Mouse (Mus musculus) large intestine, adult 2 months (tissue): Measurements from ENCODE around the gene Ilf3. TPM values are rescaled to one million over a fixed set of nuclear protein-coding genes. Genes with fewer than 3 reads are reported as not detected.
"Not testable (repeated sequence)": the region's sequence is repeated elsewhere in the genome, so short reads cannot be mapped to it uniquely, and the experiment has no call there.

Experiments used
- DNase-seq: peaks from one replicate; pipeline ENCODE4 v3.0.0-alpha.2; 2012; ENCODE audit warnings: low read depth, low spot score
- WGBS: fragments of 180-500 bp; shearing (Covaris S2); methylation state at CpG from one replicate; pipeline ENCODE4 v1.1.7; 2018; 5-methylcytosine and 5-hydroxymethylcytosine counted together
- polyA plus RNA-seq: library from polyadenylated mRNA; depleted of rRNA; stranded (reverse); fragments of >200 nt; gene quantifications from 2 replicates; pipeline ENCODE4 v1.2.3, GENCODE M21; 2012; rRNA removed

Ilf3 gene
- 31.1 and 33.9 TPM in 2 replicates for polyA plus RNA-seq

DNA sequence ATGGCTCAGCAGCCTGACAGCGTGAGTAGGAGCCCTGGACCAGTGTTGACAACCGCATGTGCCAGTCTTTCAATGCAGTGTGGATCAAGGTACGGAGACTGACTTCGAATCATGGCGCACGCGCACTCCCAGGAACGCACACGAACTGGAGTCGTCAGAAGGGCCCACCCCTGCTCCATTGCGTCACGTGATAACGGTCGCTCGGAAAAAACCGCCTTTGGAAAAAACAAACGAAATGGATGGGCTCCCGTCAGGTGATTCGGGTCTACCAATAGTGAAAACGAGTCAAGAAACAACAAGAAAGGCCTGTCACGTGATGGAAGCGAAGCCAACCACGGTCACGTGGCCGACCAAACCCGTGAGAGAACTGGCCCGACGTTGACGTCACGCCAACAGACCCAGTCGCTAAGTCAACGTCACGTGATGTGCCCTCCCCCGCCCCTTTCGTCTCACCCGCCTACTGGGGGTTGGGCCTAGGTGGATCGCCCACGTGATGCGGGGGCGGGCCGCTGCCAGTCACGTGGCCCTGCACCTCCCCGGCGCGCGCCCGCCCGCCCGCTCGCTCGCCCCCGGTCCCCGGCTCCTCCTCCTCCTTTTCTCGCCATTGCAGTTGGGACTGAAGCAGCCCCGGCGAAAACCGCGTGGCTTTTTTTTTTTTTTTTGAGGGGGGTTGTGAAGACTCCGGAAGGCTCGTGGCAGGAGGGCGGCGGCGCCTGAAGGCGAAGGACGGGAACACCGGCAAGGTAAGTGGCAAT lies at the start of gene Ilf3:
Ilf3 (plus strand) TSS at position 515 of the 755 bp plus-strand sequence.
- WGBS: under 1% methylated on average over 66 of the region's 66 CpGs
- peak; percentile 100 for DNase-seq

DNA sequence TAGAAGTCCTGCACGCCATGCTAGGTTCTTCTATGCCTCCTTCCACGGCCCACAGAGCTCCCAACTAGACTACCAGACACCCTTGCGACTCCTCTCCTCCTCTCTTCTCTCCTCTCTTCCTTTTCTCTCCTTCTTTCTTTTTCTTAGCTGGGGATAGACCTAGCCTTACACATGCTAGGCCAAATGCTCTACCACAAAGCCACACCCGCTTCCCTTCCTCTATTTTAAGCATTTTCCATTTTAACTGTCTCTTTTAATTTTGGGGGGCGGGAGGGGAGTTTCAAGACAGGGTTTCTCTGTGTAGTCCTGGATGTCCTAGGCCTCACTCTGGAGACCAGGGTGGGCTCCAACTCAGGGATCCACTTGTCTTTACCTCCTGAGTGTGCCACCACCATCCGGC lies 48.9 kb upstream of the Ilf3 start:
- DNase-seq: no peak
- whole genome bisulfite sequencing: 89% methylated on average over 6 of the region's 6 CpGs

DNA sequence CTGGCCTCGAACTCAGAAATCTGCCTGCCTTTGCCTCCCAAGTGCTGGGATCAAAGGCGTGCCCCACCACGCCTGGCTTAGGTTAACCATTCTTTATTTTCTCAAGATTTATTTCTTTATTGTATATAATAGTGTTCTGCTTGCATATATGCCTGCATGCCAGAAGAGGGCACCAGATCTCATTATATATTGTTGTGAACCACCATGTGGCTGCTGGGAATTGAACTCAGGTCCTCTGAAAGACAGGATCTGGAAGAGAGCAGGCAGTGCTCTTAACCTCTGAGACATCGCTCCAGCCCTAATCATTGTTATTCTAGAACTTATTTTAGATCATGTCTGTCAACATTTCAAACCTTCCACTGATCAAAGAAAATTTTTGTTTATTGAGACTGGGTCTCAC lies 48.2 kb upstream of the Ilf3 start:
- 77% methylated on average over 4 of the region's 4 CpGs for WGBS

DNA sequence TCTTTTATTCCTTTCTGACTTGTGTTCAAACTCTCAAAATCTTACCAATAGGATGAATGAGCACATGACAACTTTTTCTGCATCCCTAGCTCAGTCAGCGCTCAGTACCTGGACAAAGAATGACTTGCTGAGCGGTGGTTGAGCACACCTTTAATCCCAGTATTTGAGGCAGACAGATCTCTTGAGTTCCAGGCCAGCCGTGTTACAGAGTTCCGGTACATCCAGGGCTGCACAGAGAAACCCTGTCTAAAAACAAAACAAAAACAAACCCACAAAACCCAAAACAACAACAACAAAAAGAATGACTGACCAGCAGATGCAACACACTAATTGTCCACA lies 47.4 kb upstream of the Ilf3 start:
- no peak for DNase-seq
- WGBS: 16% methylated on average over 4 of the region's 4 CpGs

More for the DNA sequence above, 48.2 kb upstream of the Ilf3 start:
- no peak for DNase-seq

DNA sequence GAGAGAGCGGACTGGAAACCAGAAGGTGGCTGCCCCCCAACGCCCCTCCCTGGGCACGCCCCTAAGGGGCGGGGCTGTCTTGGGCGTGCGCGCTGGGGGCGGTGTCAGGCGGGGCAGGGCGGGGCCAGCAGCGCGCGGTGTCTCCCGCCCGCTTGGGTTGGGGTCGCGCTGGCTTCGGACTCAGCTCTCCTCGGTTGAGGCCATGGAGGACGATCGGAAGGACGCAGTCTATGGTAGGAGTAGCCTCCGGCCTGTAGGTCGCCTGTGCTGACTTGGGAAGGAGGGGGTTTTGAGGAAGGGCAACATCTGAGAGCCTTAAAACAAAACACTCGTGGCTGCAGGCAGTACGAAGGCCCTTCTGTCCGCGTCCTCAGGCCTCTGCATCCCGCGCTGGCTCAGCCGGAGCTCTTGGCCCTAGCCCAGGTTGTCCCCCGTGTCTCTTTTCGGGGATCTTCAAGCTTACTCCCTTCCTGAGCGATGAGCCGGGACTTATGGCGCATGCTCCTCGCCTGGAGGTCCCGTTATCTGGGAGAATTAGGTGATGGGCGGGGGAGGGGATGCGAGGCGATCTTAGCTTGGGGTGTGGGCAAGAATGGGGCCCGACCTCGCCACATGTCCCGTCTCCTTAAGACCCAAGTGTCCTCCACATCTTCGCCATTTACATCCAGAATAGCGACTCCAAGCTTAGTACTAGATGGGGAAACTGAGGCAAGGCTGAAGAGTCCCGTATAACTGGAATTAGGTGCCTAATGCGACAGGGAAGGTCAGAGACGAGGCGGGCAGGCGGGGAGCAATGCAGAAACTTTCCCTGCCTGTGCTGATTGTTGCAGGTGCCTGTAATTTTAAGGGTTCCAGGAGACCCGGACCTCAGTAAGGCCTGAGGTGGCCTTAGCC lies 46.8 kb upstream of the Ilf3 start, which contains the start of gene Slc44a2:
Slc44a2 (plus strand) TSS at position 80 of the 894 bp plus-strand sequence.
- WGBS: 5% methylated on average over 52 of the region's 52 CpGs
- no peak for DNase-seq

DNA sequence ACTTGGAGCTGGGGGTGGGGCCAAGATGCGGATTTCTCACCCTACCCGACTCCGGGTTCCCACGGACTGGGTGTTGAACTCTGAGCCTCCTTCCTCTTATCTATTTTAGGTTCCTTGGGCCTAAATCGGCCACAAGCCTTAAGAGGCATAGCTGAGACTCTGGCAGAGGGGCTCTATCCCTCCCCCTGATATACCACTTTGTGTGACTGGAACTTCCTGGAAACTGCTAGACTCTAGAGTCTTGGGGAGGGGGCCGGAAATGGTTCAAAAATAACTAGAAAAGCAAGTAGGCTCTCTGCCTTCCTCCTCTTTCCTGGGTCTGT lies 46.2 kb upstream of the Ilf3 start:
- WGBS: 11% methylated on average over 6 of the region's 6 CpGs
- no peak for DNase-seq

DNA sequence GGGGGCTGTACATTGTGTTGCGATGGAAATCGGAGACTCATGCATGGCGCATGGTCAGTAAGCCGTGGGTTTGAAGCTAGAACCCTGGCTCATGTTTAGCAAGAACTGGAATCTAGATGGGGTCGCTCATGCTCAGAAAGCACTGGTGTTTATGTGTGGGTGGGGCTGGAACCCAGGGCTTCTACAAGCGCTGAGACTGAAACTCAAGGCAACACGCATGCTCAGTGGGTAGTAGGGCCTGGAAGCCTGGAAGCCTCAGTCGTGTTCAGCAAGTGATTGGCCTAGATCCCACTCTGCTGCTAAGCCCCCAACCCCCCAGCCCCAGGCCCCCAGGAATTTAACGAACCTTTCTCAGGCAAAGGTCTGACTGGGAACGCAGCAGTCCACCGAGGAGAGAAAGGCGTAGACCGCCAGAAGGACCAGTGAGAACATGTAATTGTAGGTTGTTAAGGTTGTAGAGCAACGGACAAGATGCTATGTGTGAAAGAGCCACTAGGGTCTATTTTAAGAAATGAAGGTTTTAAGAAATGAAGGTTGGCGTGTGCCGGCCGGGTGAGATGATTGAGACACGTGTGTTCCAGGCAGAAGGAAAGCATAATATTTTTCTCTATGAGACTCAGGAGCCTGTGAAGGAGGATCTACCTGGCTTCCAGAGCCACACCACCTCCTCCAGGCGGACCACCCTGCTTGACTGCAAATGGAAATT lies 45.3 kb upstream of the Ilf3 start:
- 79% methylated on average over 19 of the region's 19 CpGs for WGBS
- DNase-seq: no peak

DNA sequence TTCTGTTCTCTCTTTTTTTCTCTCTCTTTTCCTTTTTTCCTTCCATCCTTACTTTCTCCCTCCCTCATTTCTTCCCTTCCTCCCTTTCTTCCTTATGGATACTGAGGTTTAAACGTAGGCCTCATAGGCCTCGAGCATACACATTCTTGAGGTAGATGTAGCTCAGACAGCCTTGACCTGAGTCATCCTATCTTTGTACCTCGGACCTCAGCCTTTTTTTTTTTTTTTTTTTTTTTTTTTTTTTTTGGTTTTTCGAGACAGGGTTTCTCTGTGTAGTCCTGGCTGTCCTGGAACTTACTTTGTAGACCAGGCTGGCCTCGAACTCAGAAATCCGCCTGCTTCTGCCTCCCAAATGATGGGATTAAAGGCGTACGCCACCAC lies 44.8 kb upstream of the Ilf3 start:
- not testable (repeated sequence) for DNase-seq
- WGBS: 74% methylated on average over 8 of the region's 8 CpGs

DNA sequence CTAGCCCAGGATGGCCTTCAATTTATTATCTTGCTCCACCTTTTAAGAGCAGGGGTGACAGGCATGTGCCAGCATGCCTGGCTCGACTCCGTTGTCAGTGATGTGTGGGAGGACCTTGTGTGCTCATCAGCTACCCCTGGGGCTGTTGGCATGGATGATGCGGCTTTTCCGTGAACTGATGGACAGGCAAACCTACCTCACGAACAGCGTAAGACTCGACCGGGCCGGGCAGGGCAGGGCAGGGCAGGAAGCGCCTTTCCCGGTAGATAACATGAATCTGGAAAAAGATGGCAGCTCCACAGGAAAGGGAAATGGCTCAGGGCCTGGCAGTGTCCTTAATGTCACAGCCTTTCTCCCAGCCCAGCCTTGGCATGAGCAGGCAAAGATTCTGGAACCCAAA lies 43.4 kb upstream of the Ilf3 start:
- no peak for DNase-seq
- WGBS: 91% methylated on average over 11 of the region's 11 CpGs

DNA sequence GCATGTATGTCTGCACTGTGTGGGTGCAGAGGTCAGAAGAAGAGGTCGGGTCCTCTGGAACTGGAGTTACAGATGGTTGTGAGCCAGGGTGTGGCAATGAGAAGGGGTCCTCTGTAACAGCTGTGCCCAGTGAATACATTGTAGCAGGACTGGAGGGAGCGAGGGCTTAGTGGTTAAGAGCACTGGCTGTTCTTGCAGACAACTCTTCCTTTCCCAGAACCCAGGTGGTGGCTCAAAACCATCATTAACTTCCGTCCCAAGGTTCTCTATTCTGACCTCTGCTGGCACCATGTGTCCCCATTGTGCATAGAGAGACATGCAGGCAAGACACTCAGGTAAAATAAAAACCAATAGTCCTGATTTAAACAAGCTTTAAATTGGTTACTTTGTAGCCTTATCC lies 40.1 kb upstream of the Ilf3 start:
- 54% methylated on average over 3 of the region's 3 CpGs for WGBS
- no peak for DNase-seq

DNA sequence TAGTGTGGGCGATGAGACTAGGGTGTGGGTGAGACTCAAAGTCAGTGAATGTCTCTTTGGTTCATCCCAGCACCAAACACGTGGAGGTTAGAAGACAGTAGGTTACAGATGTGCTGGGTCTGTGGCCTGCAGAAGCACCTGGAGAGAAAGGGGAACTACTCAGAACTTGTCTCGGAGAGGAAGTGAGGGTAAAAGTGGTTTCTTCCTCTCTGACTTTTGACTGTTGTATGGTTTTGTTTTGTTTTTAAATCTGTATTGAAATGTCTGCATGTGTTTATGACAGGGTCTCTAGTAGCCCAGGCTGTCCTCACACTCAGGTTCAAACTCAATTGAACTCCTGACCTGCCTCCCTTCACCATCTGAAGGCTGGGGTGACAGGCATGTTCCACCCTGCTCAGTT lies 39.6 kb upstream of the Ilf3 start:
- WGBS: 65% methylated on average over 3 of the region's 3 CpGs
- no peak for DNase-seq

DNA sequence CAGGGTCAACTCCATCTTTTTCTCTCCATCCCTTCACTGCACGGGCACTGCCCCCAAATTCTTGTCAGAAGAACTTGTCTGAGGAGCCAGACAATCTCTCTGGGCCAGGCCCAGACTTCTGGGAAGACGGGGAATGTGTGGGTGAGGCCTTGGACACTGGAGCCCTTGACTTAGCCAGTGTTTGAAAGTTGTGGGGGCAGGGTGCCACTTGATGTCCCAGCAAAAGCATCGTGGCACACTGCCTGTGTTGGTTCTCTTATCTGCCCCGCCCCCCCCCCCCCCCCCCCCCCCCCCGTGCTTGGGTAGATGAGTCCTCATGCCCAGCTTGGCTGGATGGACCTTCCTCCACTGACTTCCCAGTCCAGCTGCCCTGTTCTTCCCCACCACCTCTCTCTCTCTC lies 38.6 kb upstream of the Ilf3 start:
- 36% methylated on average over 4 of the region's 5 CpGs for WGBS
- DNase-seq: no peak

DNA sequence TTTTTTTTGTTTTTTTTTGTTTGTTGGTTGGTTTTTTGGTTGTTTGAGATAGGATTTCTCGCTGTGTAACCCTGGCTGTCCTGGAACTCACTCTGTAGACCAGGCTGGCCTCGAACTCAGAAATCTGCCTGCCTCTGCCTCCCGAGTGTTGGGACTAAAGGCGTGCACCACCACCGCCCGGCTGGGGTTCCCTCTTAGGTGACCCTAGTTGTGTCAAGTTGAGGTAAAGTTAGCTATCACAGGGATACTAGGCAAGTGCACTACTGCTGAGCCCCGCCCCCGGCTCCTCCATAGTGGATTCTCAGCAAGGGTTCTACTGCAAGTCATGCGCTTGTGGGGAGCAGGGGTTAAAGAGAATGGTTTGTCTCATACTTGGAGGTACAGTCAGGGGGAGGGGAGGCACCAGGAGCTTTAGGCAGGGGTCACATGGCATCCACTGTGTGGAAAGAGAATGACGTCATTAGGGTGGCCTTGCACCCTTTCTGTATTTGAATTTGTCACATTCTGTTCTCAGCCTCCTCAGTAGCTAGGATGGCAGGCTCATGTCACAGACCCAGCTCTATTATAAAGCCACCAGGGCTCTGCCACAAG lies 37.9 kb upstream of the Ilf3 start:
- DNase-seq: no peak
- WGBS: 92% methylated on average over 10 of the region's 10 CpGs

DNA sequence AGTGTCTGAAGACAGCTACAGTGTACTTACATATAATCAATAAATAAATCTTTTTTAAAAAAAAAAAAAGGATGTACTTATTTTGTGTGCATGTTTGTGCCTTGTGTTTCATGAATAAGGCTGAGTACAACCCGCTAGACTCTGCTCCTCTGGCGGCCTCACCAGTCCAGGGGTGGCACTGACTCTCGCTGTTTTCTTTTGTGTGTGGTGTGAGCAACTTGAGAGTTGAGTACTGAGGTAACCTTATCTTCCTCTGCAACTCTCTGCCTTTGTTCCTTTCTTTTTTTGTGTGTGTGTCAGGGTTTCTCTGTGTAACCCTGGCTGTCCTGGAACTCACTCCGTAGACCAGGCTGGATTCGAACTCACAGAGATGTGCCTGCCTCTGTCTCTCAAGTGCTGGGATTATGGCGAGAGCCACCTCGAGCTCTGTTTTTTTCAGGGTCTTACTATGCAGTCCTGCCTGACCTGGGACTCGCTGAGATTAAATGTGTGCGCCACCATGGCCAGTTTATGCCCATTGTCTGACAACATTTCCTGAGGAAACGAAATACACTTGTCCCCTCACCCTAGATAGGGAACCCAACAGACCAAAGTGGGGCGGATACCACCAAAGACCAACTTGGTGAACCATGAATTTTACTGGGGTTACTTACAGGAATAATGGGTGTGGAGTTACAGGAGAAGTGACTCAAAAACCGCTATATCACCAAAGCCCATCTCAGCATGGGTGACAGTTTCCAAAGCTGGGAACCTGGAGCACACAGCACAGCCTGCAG lies 36.1 kb upstream of the Ilf3 start:
- no peak for DNase-seq
- 87% methylated on average over 12 of the region's 12 CpGs for WGBS

DNA sequence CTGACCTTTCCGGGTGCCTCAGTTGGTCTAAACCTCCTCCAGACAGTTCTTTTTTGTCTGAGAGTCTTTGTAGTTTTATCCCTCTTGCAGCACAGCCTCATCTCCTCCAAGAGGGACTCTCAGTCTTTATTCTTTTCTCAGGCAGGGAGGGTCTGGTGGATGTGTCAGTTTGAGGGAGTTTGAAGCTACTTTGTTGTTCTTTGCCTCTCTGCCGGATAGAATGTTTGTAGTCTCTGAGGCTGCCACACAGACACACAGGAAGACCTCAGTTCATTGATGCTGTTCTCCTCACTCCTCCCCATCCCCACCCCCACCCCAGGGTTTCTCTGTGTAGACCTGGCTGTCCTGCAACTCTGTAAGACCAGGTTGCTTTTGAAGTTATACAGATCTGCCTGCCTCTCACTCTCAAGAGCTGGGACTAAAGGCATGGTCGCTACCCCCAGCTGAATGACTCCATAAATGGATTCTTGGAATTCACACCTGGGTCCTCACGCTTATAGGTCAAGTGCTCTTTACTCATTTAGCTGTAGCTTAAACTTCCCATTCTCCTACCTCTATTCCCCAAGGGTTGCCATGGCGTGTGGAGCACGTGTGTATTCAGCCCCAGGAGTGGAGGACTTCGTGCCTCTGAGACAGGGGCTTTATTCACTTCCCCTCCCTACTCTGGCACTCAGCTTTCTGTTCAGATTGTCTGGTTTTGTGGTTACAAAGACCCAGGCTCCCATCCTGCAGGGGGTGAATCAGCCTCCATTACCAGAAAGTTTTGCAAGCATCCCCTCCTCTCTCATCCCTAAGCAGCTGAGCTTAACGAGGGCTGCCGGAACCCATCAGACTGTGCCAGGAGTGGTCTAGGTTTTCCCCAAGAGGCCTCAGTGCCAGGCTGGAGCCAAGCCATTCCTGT lies 35.3 kb upstream of the Ilf3 start:
- WGBS: 64% methylated on average over 9 of the region's 9 CpGs

DNA sequence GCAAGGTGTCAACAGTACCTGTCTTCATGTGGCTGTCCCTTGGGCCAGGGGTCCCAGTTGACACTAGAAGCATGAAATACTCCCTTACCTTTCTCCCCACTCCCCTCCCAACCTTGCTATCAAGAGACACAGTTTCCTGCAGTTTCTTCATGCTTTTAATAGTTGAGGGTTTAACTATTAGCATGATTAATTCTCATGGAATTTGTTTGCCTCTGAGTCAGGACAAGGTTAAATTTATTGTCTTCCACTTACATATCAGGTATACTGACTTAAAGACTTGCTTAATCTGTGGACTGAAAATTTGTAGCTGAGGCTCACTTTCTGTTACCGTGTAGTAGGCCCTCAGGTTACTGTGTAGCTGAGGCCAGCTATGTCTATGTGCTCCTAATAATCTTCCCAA lies 34.1 kb upstream of the Ilf3 start:
- 89% methylated on average over 1 of the region's 1 CpGs for WGBS
- DNase-seq: no peak

More for the DNA sequence above, 35.3 kb upstream of the Ilf3 start:
- no peak for DNase-seq

DNA sequence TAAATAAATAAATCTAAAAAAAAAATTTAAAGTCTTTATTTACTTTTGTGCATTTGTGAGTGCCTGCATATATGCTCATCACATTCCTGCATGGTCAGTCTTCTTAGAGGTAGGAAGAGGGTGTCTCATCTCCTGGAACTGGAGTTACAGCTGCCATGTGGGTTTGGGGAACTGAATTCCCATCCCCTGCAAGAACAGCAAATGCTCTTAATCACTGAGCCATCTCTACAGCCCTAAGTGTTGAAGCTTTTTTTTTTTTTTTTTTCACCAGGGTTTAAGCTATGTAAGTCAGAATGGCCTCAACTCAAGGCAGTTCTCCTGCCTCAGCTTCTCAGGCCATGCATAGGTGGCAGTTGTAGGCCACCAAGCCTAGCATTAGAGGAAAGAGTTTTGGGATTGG lies 32.9 kb upstream of the Ilf3 start:
- no peak for DNase-seq

DNA sequence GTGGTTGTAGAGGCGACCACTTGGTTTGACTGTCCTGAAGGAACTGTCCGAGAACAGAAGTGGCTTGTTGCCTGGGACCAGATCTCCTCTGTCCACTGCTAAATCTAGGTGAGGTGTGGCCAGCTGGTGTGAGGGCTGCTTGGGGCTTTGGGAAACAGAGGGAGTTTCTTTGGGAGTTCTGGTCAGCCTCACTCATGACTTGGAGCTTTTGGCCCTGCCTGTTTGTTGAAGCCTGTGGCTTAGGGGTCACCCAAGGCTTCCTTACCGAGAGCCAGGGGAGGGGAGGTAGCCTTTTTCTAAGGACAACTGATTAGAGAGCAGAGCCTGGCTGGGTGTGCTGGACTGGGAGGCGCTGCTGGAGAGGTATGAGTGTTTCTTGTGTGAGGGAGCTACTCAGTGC lies 32.3 kb upstream of the Ilf3 start:
- DNase-seq: no peak
- 96% methylated on average over 4 of the region's 4 CpGs for WGBS

DNA sequence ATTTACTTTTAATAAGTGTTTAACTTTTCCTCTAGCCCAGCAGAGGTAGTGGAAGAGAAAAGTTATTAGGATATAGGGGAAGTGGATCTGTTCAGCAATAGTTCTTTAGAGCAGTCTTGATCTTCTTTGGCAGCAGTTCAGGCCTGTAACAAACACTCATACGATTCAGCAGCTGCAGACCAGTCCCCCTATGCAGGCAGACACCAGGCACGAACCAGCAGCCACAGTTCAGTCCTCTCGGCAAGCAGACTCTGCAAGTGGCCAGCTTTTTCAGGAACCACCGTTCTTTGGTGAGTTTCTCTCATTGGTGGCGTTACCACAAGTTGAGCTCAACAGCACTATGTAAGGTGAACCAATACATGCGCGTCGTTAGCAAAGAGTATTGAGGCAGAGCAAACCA lies 31.2 kb upstream of the Ilf3 start:
- DNase-seq: no peak
- WGBS: 83% methylated on average over 8 of the region's 8 CpGs
